Mouse (Mus musculus) layer of hippocampus, postnatal 25 days (tissue): ENCODE measurements around the gene Pde11a. TPM values are rescaled to one million over a fixed set of nuclear protein-coding genes. Genes with fewer than 3 reads are reported as not detected.
A peak's percentile ranks its signal among the peaks of the same experiment; 100 is the strongest.

Experiments used
- DNase-seq, 2 experiments: peaks; one replicate each; pipeline ENCODE4 v3.0.0; 2022; ENCODE audit warnings: mixed read lengths in 2 of 2, low spot score in 1 of 2; ENCODE audit errors: extremely low spot score in 1 of 2
- total RNA-seq, 2 experiments: library from RNA; stranded (reverse); gene quantifications; 2 replicates each; pipeline ENCODE4 v1.2.3; 2021

The Pde11a gene
- total RNA-seq, result 10 to 100 TPM; 12.5 to 16.7 TPM

- peak in 1 of 2 experiments; percentile 22 for DNase-seq
Observed at GRCm38 (mm10) chr2:76338215-76339156, at the start of gene Pde11a. Pde11a (minus strand) TSS chr2:76338774.

- no peak for DNase-seq
Observed at GRCm38 (mm10) chr2:76386531-76386930, 48.0 kb upstream of the Pde11a start.

GRCm38 (mm10) chr2:76378646-76379045 lies 40.1 kb upstream of the Pde11a start:
- no peak for DNase-seq

DNA sequence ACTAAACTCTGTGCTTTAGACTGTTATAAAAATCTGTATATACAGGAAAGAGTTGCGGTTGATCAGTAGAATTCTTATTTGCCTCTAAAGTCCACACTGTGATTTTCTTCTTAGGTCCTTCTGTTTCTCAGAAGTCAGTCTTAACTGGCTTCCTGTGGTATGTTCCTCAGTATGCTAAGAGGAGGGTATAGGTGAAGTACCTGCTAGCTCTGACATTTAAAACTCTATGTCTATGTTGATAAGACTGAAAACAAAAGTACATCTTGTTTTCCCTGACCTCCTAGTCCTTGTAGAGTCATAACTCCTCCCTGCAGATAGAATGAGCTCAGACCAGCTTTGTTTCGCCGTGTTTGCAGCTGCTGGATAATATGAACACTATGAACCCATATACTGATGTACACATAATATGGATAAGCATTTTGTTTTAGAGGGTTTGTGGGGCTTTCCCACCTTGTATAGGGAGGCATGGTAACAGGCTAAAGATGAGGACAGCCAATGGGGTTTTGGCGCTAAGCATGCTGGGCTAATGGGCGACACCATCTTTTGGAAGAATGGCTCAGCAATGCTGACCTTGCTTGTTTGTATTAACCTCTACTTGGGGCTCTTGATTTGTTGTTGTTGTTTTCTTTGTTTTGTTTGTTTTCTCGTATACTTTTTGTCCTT lies 36.1 kb upstream of the Pde11a start:
- DNase-seq, result no peak

- DNase-seq, result no peak
Observed at GRCm38 (mm10) chr2:76372244-76372643, 33.7 kb upstream of the Pde11a start.

- DNase-seq, result no peak
Observed at GRCm38 (mm10) chr2:76370656-76370922, 32.0 kb upstream of the Pde11a start.

DNA sequence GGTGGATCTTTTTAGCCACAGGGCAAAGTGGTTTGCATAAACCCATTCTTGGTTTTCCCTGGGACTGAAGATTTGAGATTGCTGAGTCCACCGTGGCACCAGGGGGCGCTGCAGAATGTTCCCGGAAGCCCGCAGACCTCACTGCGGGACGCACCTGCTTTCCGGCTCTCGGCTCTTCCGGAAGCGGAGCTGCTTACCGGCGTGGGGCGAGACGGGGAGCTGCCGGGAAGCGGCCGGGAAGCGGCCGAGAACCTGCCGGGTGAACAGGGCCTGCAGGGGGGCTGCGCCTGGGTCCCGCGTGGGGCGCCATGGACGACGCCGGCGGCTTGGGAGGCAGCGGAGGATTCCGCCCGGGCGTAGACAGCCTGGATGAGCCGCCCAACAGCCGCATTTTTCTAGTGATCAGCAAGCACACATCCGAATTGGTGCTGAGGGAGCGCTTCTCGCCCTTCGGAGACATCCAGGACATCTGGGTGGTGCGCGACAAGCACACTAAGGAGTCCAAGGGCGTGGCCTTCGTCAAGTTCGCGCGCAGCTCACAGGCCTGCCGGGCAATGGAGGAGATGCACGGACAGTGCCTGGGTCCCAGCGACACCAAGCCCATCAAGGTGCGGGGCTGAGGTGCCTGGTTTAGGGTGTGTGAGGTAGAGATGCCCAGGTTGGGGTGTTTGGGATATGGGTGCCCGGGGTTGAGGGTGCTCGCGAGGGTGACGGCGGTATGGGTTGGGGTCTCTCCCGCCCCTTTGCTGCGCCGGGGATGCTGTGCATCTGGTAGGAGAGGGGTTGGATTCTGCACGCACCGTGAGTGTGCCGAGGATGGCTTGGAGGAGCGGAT lies 31.5 kb upstream of the Pde11a start, which contains the start of gene Rbm45:
TSS of gene Rbm45 (plus strand) at position 164 of the 835 bp plus-strand sequence.
- peak; percentile 91 to 97 for DNase-seq

- DNase-seq, result no peak
Observed at GRCm38 (mm10) chr2:76368861-76369660, 30.5 kb upstream of the Pde11a start.

GRCm38 (mm10) chr2:76367188-76367922 lies 28.8 kb upstream of the Pde11a start:
- peak; percentile 58 to 98 for DNase-seq

DNA sequence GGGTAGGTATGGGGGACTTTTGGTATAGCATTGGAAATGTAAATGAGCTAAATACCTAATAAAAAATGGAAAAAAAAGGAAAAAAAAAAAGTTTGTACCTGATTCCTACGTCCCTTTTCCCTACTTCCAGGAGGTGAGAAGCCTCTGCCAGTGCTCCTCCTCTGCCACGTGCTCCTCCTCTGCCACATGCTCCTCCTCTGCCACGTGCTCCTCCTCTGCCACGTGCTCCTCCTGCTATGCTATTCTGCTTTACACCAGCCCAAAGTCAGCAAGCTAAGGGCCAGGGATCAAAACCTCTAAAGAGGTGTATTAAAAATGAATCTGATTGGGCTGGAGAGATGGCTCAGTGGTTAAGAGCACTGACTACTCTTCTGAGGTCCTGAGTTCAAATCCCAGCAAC lies 27.2 kb upstream of the Pde11a start:
- DNase-seq, result no peak

DNA sequence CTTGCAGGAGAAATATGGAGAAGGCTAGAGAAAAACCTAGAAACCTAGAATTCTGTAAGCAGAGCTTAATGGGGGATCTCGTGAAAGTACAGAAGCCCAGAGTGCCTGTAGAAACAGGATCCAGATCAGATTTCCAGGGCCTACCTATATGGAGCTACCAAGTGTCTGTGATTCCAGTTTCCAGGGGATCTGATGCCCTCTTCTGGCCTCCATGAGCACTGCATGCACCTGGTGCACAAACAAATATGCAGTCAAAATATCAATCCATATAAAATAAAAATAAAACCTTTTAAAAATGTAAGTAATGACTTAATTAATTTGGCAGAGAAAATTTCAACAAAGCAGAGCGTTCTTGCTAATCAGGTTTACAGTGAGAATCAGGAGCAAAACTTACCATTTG lies 23.5 kb upstream of the Pde11a start:
- peak in 1 of 2 experiments; percentile 46 for DNase-seq

GRCm38 (mm10) chr2:76360226-76360625 lies 21.7 kb upstream of the Pde11a start, which contains the start of gene Cyct:
Cyct (minus strand) TSS chr2:76360450.
- DNase-seq, result no peak

DNA sequence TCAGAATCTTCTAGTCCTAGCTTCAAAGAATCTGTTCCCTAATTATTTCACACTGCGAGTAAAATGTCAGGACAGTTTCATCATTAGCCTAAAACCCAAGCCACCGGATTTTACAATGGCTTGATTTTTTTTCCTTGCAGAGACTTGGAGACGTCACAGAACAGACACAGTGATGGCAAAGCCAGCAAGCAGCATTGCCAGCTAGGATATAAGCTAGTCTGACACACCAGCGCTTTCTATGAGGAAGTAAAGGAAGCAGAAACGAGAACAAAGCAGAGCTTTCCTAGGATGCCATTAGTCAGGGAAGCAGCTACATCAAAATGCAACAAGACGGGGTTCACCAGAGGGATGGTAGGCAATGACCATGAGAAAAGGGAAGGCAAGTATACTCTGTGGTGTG lies 9.3 kb upstream of the Pde11a start:
- DNase-seq, result no peak

GRCm38 (mm10) chr2:76342146-76342545 lies 3.6 kb upstream of the Pde11a start:
- DNase-seq, result no peak

- no peak for DNase-seq
Observed at GRCm38 (mm10) chr2:76334596-76334995, 4.0 kb downstream of the Pde11a start.

DNA sequence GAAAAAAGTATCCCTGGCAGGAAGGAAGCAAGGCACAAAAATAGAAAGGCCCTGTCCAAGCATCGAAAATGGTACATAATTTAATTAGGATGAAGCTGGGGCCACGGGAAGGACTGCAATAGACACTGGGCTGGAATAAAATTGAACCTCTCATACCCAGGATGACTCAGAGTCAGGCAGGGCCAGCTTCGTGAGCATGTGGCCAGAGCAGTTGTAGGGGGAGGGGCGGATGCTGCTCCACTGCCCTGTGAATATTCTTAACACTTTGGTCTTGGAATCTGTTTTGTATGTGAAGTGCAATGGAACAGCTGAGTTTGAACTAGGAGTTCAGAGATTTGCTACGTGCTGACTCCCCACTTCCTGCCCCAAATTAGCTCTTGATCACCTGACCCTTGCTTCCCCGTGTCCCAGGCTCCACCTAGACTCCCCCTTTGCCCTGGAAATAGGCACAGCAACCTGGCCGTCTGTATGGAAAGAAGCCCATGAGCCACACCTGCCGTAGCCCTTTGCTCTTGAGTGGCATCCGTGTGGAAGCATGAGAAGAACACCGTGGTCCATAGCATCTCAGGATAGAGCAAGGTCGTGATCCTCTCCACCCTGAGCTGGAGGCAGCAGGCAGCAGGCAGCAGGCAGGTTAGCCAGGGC lies 6.3 kb downstream of the Pde11a start:
- DNase-seq, result no peak

DNA sequence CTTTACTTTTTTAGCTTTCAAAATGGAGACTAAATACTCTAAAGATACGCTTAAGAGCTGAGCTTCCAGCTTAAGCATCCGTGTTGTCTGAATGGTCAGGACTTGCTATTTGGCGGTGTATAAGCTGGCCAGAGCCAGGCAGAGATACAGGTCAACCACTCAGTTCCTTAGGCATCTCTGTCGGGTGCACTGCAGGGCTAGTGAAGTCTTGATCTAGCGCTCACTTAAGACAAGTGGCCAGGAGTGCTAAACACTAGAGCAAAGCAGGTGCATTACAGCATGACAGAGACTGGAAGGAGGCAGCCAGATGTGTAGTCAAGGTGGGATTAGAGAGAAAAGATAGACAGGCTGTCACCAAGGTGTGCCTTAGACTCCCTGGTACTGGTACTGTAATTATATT lies 8.5 kb downstream of the Pde11a start:
- DNase-seq, result no peak

- DNase-seq, result no peak
Observed at GRCm38 (mm10) chr2:76326161-76326560, 12.4 kb downstream of the Pde11a start.

DNA sequence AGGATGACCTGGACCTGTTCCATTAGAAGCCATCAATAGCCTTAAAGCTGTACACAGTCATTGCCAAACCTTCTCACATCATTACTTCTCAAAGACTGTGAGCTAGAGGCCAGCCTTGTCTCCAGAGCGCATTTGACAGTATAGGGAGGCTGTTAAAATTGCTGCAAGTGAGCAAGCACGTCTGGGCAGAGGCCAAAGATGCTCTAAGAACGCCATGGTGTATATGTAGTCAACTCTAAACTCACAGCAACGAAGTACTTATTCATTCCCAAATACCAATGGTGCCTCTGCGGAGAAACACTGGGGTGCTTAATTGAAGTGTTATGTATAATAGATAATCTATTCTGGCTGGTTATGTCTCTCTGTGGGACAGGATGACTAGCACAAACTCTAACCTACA lies 14.1 kb downstream of the Pde11a start:
- DNase-seq, result no peak
